Mouse (Mus musculus) forebrain, embryonic 11.5 days (tissue): ENCODE measurements at regions not wholly inside any gene's neighbourhood (a gene's known extent, or its start where the extent isn't known, plus 50 kb on each side); places are given as distances from the start of the nearest gene placed in this dataset.

Source experiments
- ATAC-seq: fragments of 200-750 bp; cut with Nextera tagmentation; replicated peaks from 2 replicates; pipeline ENCODE4 v1.8.0; 2017; ENCODE audit warnings: moderate TSS enrichment; ENCODE audit not compliant: low FRiP score
- DNase-seq: peaks from one replicate; pipeline ENCODE4 v3.0.0-alpha.2; 2017; ENCODE audit warnings: low spot score
- H3K27ac ChIP-seq: fragments of 300-500 bp; sonication (generic); 2 replicates; pipeline ENCODE4 v1.5.1; 2014; ENCODE audit warnings: low read depth, low read length
- H3K27me3 ChIP-seq: fragments of 300-500 bp; sonication (generic); 2 replicates; pipeline ENCODE4 v1.6.1; 2014; ENCODE audit warnings: mild to moderate bottlenecking, low read length, mixed read lengths; ENCODE audit not compliant: control insufficient read depth, insufficient read depth
- H3K36me3 ChIP-seq: fragments of 300-500 bp; sonication (generic); 2 replicates; pipeline ENCODE4 v1.6.1; 2014; ENCODE audit warnings: mild to moderate bottlenecking, low read length, moderate library complexity, mixed read lengths; ENCODE audit not compliant: control insufficient read depth, insufficient read depth
- H3K4me1 ChIP-seq: fragments of 300-500 bp; sonication (generic); replicated peaks from 2 replicates; pipeline ENCODE4 v1.6.1; 2014; ENCODE audit warnings: low read length, mixed read lengths; ENCODE audit not compliant: control insufficient read depth, insufficient read depth
- H3K4me2 ChIP-seq: fragments of 300-500 bp; sonication (generic); 2 replicates; pipeline ENCODE4 v1.6.1; 2014; ENCODE audit warnings: low read depth, mild to moderate bottlenecking, low read length, moderate library complexity, mixed read lengths; ENCODE audit not compliant: severe bottlenecking
- H3K4me3 ChIP-seq: fragments of 300-500 bp; sonication (generic); 2 replicates; pipeline ENCODE4 v1.5.1; 2014; ENCODE audit warnings: low read depth, low read length
- H3K9ac ChIP-seq: fragments of 300-500 bp; sonication (generic); 2 replicates; pipeline ENCODE4 v1.6.1; 2014; ENCODE audit warnings: low read length
- H3K9me3 ChIP-seq: fragments of 300-500 bp; sonication (generic); 2 replicates; pipeline ENCODE4 v1.6.1; 2016; ENCODE audit warnings: low read length, mixed read lengths; ENCODE audit not compliant: control insufficient read depth
- WGBS: fragments of 180-500 bp; shearing (Covaris S2); extraction: QIAGEN DNeasy Blood & Tissue Kit; methylation state at CpG from one replicate; pipeline ENCODE4 v1.1.7; 2014; 5-methylcytosine and 5-hydroxymethylcytosine counted together

- DNase-seq = no peak
- Histone ChIP-seq H3K36me3 (no peaks in the 10 kb centered on the region), H3K4me2 (no peak overlapping the region), H3K4me3 (no peak overlapping the region), H3K4me1 (no peaks in the 10 kb centered on the region), H3K27ac (no peak overlapping the region), H3K9me3 (no peaks in the 10 kb centered on the region), H3K27me3 (no peaks in the 10 kb centered on the region), H3K9ac (no peak overlapping the region)
- no peak for ATAC-seq
- 94% methylated on average over 6 of the region's 6 CpGs for WGBS
Observed at GRCm38 (mm10) chr6:16281938-16282337, 561.5 kb downstream of the Mdfic start.
